ENCODE assay signal across 13 mouse cellular contexts in genomic region chr7:96267266-96267665, GRCm38 (mm10).
DNase-seq lines count a peak whose midpoint lies in the region; ATAC-seq and TF ChIP-seq lines count a peak whose summit lies in the region.
"Had no signal": no experiment of that assay in that cellular context is flagged by ENCODE, and none has a peak within 500 bp of the region (broad histone marks: within the 10 kb centered on the region; RNA-seq: fewer than 3 reads in every experiment).

No protein-coding gene starts in this region.

- no peak overlapping the region for H3K9ac ChIP-seq in lung, embryonic 14.5 days
- H3K9ac ChIP-seq: embryonic facial prominence, embryonic 12.5 days; heart, embryonic 13.5 days had no signal

- ATAC-seq in lung, embryonic 14.5 days (ENCODE audit: insufficient read depth) = peak; percentile 85

- peaks cover 3% of the 10 kb centered on the region; the same call in 1 of the 2 replicates for H3K4me1 ChIP-seq in lung, embryonic 14.5 days (ENCODE audit: insufficient read depth)
- no peaks in the 10 kb centered on the region for H3K4me1 ChIP-seq in lung, adult 2 months (ENCODE audit: control insufficient read depth, insufficient read depth, low read length)

- TF ChIP-seq CTCF in lung, embryonic 14.5 days (IDR thresholded peaks at IDR 0.05; ENCODE audit: low read depth) = no peak
- TF ChIP-seq CTCF in lung, adult 2 months (IDR thresholded peaks at IDR 0.05; ENCODE audit: insufficient read depth, low read length) = no peak

- no peaks in the 10 kb centered on the region for H3K27me3 ChIP-seq in lung, embryonic 14.5 days (ENCODE audit: insufficient read depth, low read length)
- H3K27me3 ChIP-seq: embryonic facial prominence, embryonic 12.5 days; heart, embryonic 13.5 days had no signal

- no peaks in the 10 kb centered on the region for H3K36me3 ChIP-seq in lung, embryonic 14.5 days (ENCODE audit: insufficient read depth)
- H3K36me3 ChIP-seq: embryonic facial prominence, embryonic 12.5 days; heart, embryonic 13.5 days; midbrain, embryonic 10.5 days had no signal

- H3K9me3 ChIP-seq in lung, embryonic 14.5 days (ENCODE audit: low read depth, low read length) = no peaks in the 10 kb centered on the region
- H3K9me3 ChIP-seq: embryonic facial prominence, embryonic 12.5 days; heart, embryonic 13.5 days; midbrain, embryonic 10.5 days had no signal

- H3K27ac ChIP-seq in lung, embryonic 14.5 days (ENCODE audit: low read depth) = no peak overlapping the region
- H3K27ac ChIP-seq: embryonic facial prominence, embryonic 12.5 days; heart, embryonic 13.5 days; midbrain, embryonic 10.5 days had no signal

- TF ChIP-seq POLR2A in lung, adult 2 months (IDR thresholded peaks at IDR 0.05; ENCODE audit: borderline replicate concordance, extremely low read depth, low read depth, low read length) = no peak

- DNase-seq in gastrocnemius, adult 18-20 months (ENCODE audit: low spot score) = peak; percentile 4
- no peak for DNase-seq in gastrocnemius, postnatal 4 days (ENCODE audit: low spot score in 2 of 2)
- peak; percentile 87 for DNase-seq in lung, embryonic 14.5 days
- no peak for DNase-seq in lung, adult 2 months
- DNase-seq in c-Kit-positive CD71-negative TER-119-negative erythroid progenitor cells, embryonic 14.5 days (ENCODE audit: low read depth) = peak; percentile 3
- DNase-seq in lung, postnatal 4 days = peak; percentile 27 to 70
- no peak for DNase-seq in T-cell, adult 2 months (ENCODE audit: low spot score)
- no peak for DNase-seq in ovary, postnatal 14 days (ENCODE audit: low spot score)
- DNase-seq: adrenal gland, postnatal 36 days; thymus, postnatal 25 days had no signal

- WGBS in lung, embryonic 14.5 days = 19% methylated on average over 6 of the region's 6 CpGs
- 25% methylated on average over 6 of the region's 6 CpGs for WGBS in lung, adult 2 months

- H3K4me2 ChIP-seq in lung, embryonic 14.5 days = no peak overlapping the region
- H3K4me2 ChIP-seq: embryonic facial prominence, embryonic 12.5 days; heart, embryonic 13.5 days had no signal

- H3K4me3 ChIP-seq in lung, embryonic 14.5 days (ENCODE audit: low read depth, low read length) = no peak overlapping the region
- H3K4me3 ChIP-seq in lung, adult 2 months (replicated peaks; ENCODE audit: extremely low read depth, low read depth, low read length) = no peak overlapping the region
- H3K4me3 ChIP-seq: embryonic facial prominence, embryonic 12.5 days; heart, embryonic 13.5 days; midbrain, embryonic 10.5 days had no signal

Comparison
In these comparisons a context has a peak if more than half of its experiments do, and no peak if none do; other contexts are left out.
1. DNase-seq: peak in gastrocnemius, adult 18-20 months (single experiment), lung, embryonic 14.5 days (single experiment), c-Kit-positive CD71-negative TER-119-negative erythroid progenitor cells, embryonic 14.5 days (single experiment) and lung, postnatal 4 days (2 of 2); none in gastrocnemius, postnatal 4 days (0 of 2), lung, adult 2 months (single experiment), T-cell, adult 2 months (single experiment) and ovary, postnatal 14 days (single experiment).